Mouse (Mus musculus): ENCODE data around the gene Tnfrsf1b. TPM values are rescaled to one million over a fixed set of nuclear protein-coding genes. Genes with fewer than 3 reads are reported as not detected.
"Not testable (repeated sequence)": the region's sequence is repeated elsewhere in the genome, so short reads cannot be mapped to it uniquely, and the experiment has no call there.

The Tnfrsf1b gene
- polyA plus RNA-seq, 1 experiment = 39.5 TPM

DNA sequence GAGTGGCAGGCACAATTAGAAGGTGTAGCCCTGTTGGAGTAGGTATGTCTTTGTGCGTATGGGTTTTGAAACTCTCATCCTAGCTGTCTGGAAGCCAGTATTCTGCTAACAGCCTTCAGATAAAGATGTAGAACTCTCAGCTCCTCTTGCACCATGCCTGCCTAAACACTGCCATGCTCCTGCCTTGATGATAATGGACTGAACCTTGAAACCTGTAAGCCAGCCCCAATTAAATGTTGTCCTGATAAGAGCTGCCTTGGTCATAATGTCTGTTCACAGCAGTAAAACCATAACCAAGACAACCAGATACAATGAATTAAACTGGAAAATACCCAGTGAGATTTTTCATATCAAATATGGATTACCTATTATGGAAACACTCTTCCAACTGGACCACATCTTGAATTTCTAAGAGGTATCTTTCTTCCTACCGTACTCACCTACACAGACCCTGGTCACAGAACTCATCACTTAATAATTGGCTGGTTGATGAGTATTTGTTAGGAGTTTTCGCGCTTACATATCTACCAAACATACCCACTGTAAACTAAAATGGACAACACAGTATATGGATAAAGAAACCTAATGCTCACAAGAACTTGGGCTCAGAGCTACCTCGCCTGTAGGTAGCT, 67.6 kb downstream of the Tnfrsf1b start:
- Histone ChIP-seq H3K4me3 (replicated peaks; ENCODE audit: extremely low read depth, low read depth, low read length) (no peak overlapping the region), H3K4me1 (ENCODE audit: control insufficient read depth, insufficient read depth, low read length) (peaks cover 2% of the 10 kb centered on the region; the same call in 1 of the 2 replicates)
- WGBS = 96% methylated on average over 5 of the region's 5 CpGs
- TF ChIP-seq POLR2A (IDR thresholded peaks at IDR 0.05; ENCODE audit: borderline replicate concordance, extremely low read depth, low read depth, low read length) (no peak), CTCF (IDR thresholded peaks at IDR 0.05; ENCODE audit: insufficient read depth, low read length) (no peak)
- no peak for DNase-seq

DNA sequence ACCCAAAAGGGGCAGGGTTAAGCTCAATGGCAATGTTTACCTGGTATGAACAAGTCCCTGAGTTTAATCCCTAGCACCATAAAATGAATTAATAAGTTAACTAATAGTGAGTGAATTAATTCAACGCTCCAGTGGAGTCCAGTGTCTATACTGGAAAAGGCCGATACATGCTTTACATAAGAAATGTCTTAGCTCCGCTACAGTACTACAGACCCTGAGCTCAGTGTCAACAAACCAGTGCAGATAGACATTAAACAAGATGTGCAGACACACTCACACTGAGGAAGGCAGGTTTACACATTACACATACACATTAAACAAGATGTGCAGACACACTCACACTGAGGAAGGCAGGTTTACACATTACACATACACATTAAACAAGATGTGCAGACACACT, 81.1 kb downstream of the Tnfrsf1b start:
- not testable (repeated sequence) for H3K4me1 ChIP-seq (ENCODE audit: control insufficient read depth, insufficient read depth, low read length); DNase-seq; H3K4me3 ChIP-seq (replicated peaks; ENCODE audit: extremely low read depth, low read depth, low read length)
- WGBS = 96% methylated on average over 3 of the region's 3 CpGs

DNA sequence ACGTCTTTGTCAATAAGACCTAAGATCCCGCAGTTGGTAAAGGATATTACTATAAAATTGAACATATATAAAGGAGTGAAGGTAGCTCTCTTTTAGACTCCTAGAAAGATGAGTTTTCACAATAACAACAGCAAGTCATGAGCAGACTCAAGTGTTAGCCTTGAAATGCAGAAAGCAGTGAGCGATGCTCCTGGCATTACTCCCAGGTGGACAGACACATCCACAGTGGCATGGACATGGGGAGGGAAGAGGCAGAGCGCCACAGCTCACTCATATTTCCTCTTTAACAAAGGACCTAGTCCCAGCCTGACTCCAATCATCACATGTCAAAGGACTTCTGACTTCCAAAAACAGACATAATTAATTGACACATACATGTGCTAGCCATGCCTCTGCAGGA, 82.6 kb downstream of the Tnfrsf1b start:
- no peak for TF ChIP-seq CTCF (IDR thresholded peaks at IDR 0.05; ENCODE audit: insufficient read depth, low read length)
- no peak for TF ChIP-seq POLR2A (IDR thresholded peaks at IDR 0.05; ENCODE audit: borderline replicate concordance, extremely low read depth, low read depth, low read length)
- 94% methylated on average over 4 of the region's 4 CpGs for WGBS

More for the DNA sequence above, 82.6 kb downstream of the Tnfrsf1b start:
- no peak overlapping the region for H3K4me3 ChIP-seq (replicated peaks; ENCODE audit: extremely low read depth, low read depth, low read length)
- H3K4me1 ChIP-seq (ENCODE audit: control insufficient read depth, insufficient read depth, low read length) = no peaks in the 10 kb centered on the region
- no peak for DNase-seq

Other genes starting within 250 kb of the Tnfrsf1b start
- gene Vps13d, start 51.9 kb downstream of the Tnfrsf1b start, polyA plus RNA-seq (2012; rRNA removed) = 10.6 and 15.7 TPM in 2 replicates
- 0.24 and 0.28 TPM in 2 replicates for gene Tnfrsf8, start 68.3 kb upstream of the Tnfrsf1b start, polyA plus RNA-seq (2012; rRNA removed)

Measured in lung, adult 2 months (tissue).